Mouse (Mus musculus) brain, embryonic 14.5 days (tissue): ENCODE results near the gene Med13l.

Source experiments
- CTCF ChIP-seq: fragments of 200-500 bp; IDR thresholded peaks from 2 replicates; pipeline ENCODE4 v1.5.1; 2012; ENCODE audit warnings: inconsistent platforms, mild to moderate bottlenecking, moderate library complexity, borderline replicate concordance; ENCODE audit not compliant: insufficient read depth, insufficient read length; ENCODE audit errors: extremely low read depth
- POLR2A ChIP-seq: fragments of 200-500 bp; IDR thresholded peaks from 2 replicates; pipeline ENCODE4 v1.6.1; 2012; ENCODE audit warnings: mild to moderate bottlenecking, inconsistent platforms, borderline replicate concordance; ENCODE audit not compliant: poor library complexity, insufficient read depth, insufficient read length, severe bottlenecking; ENCODE audit errors: extremely low read depth

- no peak for TF ChIP-seq CTCF
- no peak for TF ChIP-seq POLR2A
Measured at GRCm38 (mm10) chr5:118591826-118592499, 31.5 kb downstream of the Med13l start.
